Mouse (Mus musculus): ENCODE results near the gene Rad52.

DNA sequence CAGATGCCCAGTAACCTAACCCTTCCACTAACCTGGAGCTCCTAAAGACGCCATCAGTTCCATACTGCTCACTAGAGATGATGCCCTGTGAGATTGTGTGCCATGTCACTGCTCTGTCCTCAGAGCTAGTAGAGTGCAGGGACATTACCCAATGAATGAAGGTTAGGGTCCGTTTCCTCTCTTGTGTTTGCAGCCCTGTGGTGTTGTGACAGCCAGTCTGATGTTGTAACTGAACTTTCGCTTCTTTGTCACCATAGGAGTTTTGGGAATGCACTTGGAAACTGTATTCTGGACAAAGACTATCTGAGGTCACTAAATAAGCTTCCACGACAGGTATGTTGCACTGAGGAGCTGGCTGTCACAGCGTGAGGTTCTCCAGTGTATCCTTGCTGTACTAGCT, 13.2 kb downstream of the Rad52 start:
- TF ChIP-seq GATA1 (IDR thresholded peaks at IDR 0.05; ENCODE audit: borderline replicate concordance, low read length) (no peak), FLI1 (IDR thresholded peaks at IDR 0.05; ENCODE audit: low read length) (no peak)

Measured in megakaryocyte, embryonic 14.5 days (primary cell).